Mouse (Mus musculus) retina, postnatal 7 days (tissue): ENCODE measurements around the gene Nfam1.
"Not testable (repeated sequence)": the region's sequence is repeated elsewhere in the genome, so short reads cannot be mapped to it uniquely, and the experiment has no call there.

Experiments
- DNase-seq: peaks from one replicate; pipeline ENCODE4 v3.0.0-alpha.2; 2012; ENCODE audit warnings: low read depth, low spot score

Gene Nfam1

GRCm38 (mm10) chr15:83032981-83033541, at the start of gene Nfam1:
Gene Nfam1, minus strand, starts transcription at chr15:83033306.
- DNase-seq: no peak

- DNase-seq: no peak
Measured at GRCm38 (mm10) chr15:83075607-83076525, 42.8 kb upstream of the Nfam1 start.

- DNase-seq: no peak
Measured at GRCm38 (mm10) chr15:83074179-83074578, 41.1 kb upstream of the Nfam1 start.

DNA sequence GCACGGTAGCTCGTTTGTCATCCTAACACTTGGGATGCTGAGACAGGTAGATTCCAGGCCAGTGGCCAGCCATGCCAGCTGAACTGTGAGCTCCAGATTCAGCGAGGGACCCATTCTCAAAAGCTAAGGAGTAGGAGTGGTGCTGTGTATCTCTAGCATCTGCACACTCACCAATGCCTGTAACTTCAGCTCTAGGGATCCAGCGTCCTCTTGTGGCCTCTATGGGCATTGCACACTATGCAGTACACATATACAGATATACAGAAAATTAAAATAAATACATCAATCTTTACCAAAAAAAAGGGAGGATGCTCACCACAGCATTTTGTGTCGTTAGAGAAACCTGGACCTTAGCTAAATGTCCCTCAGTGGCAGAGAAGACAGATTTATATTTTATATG, 38.6 kb upstream of the Nfam1 start:
- no peak for DNase-seq

DNA sequence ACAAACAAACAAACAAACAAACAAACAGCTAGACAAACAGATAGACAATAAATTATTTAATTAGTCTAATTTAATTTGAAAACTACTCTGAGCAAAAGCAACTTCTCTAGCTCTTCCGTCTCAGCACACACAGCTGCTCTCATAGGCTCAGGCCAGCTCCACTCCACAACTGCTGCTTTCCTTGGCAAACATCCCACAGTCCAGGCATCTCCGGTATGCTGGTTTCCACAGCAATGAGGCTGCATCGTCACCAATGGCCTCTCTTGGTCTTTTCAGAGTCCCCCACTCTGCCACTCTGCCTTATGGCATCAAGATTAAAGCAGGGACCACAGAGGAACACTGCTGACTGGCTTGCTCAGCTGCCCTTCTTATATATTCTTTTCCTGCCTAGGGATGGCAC, 37.8 kb upstream of the Nfam1 start:
- no peak for DNase-seq

GRCm38 (mm10) chr15:83068270-83068669, 35.2 kb upstream of the Nfam1 start:
- DNase-seq: no peak

- no peak for DNase-seq
Measured at GRCm38 (mm10) chr15:83065543-83065942, 32.4 kb upstream of the Nfam1 start.

- not testable (repeated sequence) for DNase-seq
Measured at GRCm38 (mm10) chr15:83062582-83062981, 29.5 kb upstream of the Nfam1 start.

- no peak for DNase-seq
Measured at GRCm38 (mm10) chr15:83061689-83062088, 28.6 kb upstream of the Nfam1 start.

DNA sequence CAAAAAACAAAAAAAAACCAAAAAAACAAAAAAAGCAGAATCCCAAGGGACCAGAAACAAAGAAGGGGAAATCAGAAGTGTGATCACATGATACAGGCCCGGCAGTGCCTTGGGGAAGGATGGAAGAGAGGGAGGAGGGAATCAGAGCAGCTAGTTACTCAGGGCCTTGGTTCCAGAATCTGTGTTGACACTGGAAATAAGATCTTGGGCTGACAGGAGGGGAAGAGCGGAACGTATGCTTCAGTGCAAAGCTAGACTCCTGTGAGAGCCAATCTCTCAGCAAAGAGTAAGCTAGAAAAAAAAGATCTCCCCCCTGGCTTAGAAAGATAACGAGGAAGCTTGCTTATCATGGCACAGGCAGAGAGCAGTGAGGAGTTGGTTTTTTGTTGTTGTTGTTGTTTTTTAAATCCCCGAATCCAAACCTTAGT, 26.1 kb upstream of the Nfam1 start:
- DNase-seq: no peak

- no peak for DNase-seq
Measured at GRCm38 (mm10) chr15:83057533-83057932, 24.4 kb upstream of the Nfam1 start.

GRCm38 (mm10) chr15:83056378-83057083, 23.4 kb upstream of the Nfam1 start:
- DNase-seq: no peak

- no peak for DNase-seq
Measured at GRCm38 (mm10) chr15:83055569-83055968, 22.5 kb upstream of the Nfam1 start.

DNA sequence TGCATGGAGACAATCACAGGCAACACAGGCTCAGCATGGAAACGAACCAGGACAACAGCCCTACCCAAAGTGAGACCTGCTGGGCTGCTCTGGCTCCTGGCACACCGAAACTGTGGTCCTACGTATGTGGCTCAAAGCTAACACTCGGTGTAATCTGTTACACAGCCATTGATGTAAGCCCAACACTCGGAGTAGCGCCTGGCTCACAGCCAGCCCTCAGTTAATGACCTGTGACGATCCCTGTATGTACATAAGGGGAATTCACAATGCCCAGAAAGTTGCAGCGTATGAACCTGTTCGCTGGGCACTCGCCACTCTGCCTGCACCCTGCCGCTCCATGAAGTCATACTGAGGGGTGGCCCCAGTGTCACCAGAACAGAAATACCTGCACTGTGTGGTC, 20.2 kb upstream of the Nfam1 start:
- no peak for DNase-seq

- DNase-seq: no peak
Measured at GRCm38 (mm10) chr15:83052341-83053104, 19.4 kb upstream of the Nfam1 start.

GRCm38 (mm10) chr15:83046730-83047129, 13.6 kb upstream of the Nfam1 start:
- no peak for DNase-seq

DNA sequence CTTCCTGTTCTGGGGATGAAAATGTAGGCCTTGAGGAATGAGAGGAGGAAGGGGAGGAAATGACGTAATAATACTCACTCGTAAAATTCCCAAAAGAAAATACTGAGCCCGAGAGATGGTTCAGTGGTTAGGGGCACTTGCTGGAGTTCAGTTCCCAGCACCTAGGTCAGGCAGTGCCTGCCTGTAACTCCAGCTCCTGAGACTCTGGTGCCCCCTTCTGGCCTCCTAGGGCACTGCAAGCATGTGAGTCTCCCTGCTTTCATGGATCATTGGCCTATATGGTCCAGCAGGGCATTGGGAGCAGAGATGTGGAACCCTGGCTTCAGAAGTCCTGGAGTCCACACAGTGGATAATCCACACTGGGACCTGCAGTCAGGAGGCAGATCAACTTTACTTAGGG, 13.2 kb upstream of the Nfam1 start:
- DNase-seq: no peak

DNA sequence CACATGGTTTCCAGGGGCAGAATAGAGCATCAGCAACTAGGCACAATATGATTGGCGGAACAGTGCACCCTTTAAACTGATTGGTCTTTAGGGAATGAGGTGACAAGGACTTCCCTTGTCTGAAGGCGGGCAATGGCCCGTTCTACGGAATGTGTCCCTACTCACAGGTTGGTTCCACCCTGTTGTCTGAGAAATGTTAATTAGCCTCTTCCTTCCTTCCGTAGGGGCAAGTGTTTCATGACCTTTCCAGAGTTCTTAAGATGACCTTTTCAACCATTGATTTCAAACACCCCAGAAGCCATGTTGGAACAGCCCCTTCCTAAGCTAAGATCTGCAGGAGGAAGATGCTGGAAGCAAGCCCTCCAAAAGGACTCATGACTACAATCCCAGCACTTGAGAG, 12.5 kb upstream of the Nfam1 start:
- not testable (repeated sequence) for DNase-seq

GRCm38 (mm10) chr15:83043362-83043708, 10.2 kb upstream of the Nfam1 start:
- no peak for DNase-seq

GRCm38 (mm10) chr15:83042655-83043361, 9.7 kb upstream of the Nfam1 start:
- DNase-seq: no peak

DNA sequence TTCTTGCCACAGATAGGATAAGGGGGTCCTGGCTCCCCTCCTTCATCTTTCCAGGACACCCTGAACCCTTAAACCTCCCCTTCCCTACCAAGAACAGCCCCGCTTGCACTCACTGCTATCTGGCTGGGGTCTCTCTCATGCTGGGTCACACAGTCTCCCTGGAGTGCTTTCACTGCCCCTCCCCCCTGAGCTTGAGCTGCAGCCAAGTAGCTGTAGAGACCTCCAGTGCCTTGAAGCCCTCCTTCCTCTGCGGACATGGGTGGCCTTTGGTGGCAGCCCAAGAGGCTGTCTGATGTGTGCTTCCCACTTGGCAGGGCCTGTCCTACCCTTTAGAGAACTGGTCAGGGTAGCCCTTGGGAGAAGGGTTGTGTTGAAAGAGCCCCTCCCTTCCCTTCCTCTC, 7.0 kb upstream of the Nfam1 start:
- DNase-seq: no peak
